Mouse (Mus musculus): ENCODE data around the gene Pygl. TPM values are rescaled to one million over a fixed set of nuclear protein-coding genes. Genes with fewer than 3 reads are reported as not detected.

The Pygl gene
- polyA plus RNA-seq (2016; fragmentation: Nextera tagmentation; extraction: Ambion mirVana) = 5.4 and 5.5 TPM in 2 replicates

DNA sequence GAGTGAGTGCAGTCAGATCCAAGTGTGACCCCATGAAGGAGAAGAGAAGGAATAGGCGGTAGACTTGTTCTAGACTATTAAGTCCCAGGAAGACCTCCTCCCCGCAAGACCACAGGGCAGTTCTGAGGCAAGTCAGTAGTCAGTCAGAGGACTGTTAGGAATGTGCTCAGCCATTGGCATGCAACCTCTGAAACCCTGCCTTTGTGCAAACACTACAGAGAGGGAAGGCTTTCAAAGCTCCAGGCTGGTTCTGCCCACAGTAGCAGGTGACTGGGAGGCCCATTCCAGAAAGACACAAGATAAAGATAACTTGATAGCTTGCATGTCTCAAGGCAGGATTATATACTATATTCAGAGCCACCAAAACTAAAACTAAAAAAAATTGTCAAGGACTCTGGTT lies at the start of gene Pygl:
Gene Pygl, minus strand, starts transcription at position 195 of the 400 bp plus-strand sequence.
- WGBS = 86% methylated on average over 2 of the region's 2 CpGs
- no peak within 1 kb of the TSS for H3K27ac ChIP-seq
- DNase-seq (ENCODE audit: low spot score) = no peak
- H3K4me1 ChIP-seq = peaks cover 22% of the 10 kb centered on the region
- H3K9me3 ChIP-seq (replicated peaks) = no peaks in the 10 kb centered on the region
- H3K27me3 ChIP-seq (ENCODE audit: low read depth, poor library complexity, severe bottlenecking) = peaks cover 20% of the 10 kb centered on the region
- H3K36me3 ChIP-seq = no peaks in the 10 kb centered on the region
- no peak within 1 kb of the TSS for H3K4me3 ChIP-seq

DNA sequence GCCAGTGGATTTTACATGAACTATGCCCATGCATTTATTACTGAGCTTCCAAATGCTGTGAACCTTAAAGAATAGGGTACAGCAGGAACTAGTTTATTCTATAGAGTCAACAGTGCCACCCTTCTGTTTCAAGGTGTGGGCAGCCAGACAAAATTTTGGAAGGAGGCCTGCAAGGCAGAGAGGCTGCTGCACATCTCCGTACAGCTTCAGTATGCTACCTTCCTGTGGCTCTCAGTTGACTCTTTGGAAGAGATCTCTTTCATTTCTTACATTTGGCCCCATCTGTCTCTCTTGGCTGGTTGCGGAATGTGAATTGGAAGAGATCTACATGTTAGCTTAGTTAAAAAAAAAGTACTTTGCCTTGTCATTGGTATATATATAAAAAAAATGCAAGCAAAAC lies 49.6 kb upstream of the Pygl start:
- H3K36me3 ChIP-seq = no peaks in the 10 kb centered on the region
- DNase-seq (ENCODE audit: low spot score) = no peak

DNA sequence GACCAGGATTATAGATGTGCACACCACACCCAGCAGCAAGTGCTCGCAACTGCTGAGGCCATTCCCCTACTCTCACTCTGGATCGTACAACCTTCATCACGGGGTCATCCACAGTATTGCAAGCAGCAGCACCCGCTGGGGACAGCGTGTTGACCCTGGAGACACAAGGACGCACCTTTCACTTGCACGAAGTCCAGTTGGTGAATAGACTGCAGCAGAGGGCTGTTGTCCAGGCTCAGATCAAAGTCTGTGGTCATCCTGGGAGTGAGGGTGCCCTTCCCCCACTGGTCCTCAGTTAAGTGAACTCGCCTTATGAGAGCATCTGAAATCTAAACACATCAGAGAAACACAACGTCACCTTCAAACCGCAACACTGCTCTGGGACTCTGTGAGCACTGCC lies 49.1 kb upstream of the Pygl start:
- Histone ChIP-seq H3K9me3 (replicated peaks) (no peaks in the 10 kb centered on the region), H3K27me3 (ENCODE audit: low read depth, poor library complexity, severe bottlenecking) (no peaks in the 10 kb centered on the region), H3K36me3 (no peaks in the 10 kb centered on the region), H3K27ac (no peak overlapping the region), H3K4me1 (peaks cover 11% of the 10 kb centered on the region), H3K4me3 (no peak overlapping the region)
- WGBS = 86% methylated on average over 10 of the region's 10 CpGs
- no peak for DNase-seq (ENCODE audit: low spot score)

More for the DNA sequence above, 49.6 kb upstream of the Pygl start:
- 97% methylated on average over 2 of the region's 2 CpGs for WGBS
- Histone ChIP-seq H3K27me3 (ENCODE audit: low read depth, poor library complexity, severe bottlenecking) (no peaks in the 10 kb centered on the region), H3K4me3 (no peak overlapping the region), H3K9me3 (replicated peaks) (no peaks in the 10 kb centered on the region), H3K4me1 (peaks cover 11% of the 10 kb centered on the region), H3K27ac (no peak overlapping the region)

DNA sequence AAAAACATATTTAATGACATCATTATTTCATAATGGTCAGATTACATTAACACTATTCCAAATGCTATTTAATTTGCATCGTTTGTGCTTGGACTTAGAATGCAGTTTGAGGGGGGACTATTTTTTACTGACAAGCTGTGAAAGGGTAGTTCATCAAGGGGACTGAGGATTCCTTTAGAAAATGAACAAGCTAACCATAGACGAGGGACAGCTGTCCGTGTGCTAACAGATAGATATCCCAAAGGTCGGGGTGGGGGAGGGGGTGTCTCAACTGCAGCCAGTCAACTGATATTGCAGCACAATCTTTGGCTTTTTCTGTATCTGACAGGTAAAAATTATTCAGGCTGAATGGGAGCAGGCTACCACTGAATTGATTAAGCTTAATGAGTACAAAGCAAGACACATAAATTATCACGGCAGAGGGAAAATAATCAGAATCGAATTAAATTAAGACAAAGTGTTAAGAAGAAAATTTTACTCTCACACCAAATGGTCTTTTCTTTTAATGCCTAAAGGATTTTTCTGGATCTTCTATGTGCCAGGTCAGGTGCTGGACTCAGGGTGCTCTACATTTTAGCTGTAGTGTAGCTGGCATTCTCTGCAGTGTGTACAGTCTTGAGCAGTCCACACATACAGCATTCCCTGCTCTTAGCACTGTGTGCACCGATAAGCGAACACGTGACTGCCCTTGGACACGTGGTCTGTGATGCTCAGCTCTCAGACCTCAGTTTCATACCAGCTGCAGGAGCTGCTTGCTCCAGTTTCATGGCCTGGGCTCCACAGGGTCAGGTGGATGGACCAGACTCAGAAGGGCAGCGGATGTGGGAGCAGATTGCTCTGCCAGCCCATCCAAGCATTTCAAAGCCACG lies 46.0 kb upstream of the Pygl start:
- 77% methylated on average over 12 of the region's 12 CpGs for WGBS
- H3K36me3 ChIP-seq = no peaks in the 10 kb centered on the region
- H3K27me3 ChIP-seq (ENCODE audit: low read depth, poor library complexity, severe bottlenecking) = no peaks in the 10 kb centered on the region
- no peak for DNase-seq (ENCODE audit: low spot score)
- no peak overlapping the region for H3K4me3 ChIP-seq
- H3K4me1 ChIP-seq = peaks cover 16% of the 10 kb centered on the region
- H3K27ac ChIP-seq = no peak overlapping the region
- H3K9me3 ChIP-seq (replicated peaks) = no peaks in the 10 kb centered on the region

DNA sequence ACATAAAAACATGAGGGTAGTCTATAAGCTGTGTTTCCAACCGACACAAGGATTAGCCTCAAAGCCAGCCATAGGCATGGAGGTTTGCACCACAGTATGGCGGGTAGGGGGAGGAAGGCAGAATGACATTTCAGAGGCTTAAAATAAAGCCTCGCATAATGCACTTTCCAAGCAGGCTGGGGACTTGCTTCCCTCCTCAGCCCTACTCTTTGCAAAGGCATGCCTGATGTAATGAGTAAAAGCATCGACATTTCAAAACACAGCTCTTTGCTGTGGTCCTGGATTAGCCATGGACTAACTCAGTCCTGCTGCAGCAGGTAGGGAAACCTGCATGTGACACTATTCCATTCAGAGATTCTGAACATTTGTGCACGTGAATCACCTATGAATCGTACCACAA lies 38.4 kb upstream of the Pygl start:
- no peaks in the 10 kb centered on the region for H3K36me3 ChIP-seq

DNA sequence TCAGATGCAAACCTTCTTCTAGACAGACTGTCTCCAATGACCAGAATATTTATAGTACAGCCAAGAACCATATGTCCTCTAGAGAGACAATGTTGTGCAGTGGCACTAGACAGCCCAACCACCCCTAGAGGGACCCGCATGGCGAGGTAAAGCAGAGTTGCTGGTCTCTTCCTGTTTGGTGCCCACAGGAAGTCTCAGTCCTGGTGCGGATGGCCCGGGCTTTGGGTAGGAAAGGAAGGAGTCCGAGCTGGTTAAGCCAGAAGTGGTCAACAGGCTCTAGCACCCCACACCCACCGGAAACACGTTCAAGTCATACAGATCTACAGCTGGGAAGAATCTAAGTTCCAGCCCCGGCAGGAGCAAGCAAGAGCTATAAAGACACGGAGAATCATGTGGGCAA lies 36.0 kb upstream of the Pygl start:
- Histone ChIP-seq H3K4me3 (no peak overlapping the region), H3K36me3 (no peaks in the 10 kb centered on the region), H3K27ac (0 out of 2 replicates have a peak overlapping the region, but pooled peaks have one; percentile 47), H3K4me1 (peaks cover 27% of the 10 kb centered on the region), H3K27me3 (ENCODE audit: low read depth, poor library complexity, severe bottlenecking) (no peaks in the 10 kb centered on the region), H3K9me3 (replicated peaks) (no peaks in the 10 kb centered on the region)
- no peak for DNase-seq (ENCODE audit: low spot score)
- WGBS = 86% methylated on average over 9 of the region's 9 CpGs

More for the DNA sequence above, 38.4 kb upstream of the Pygl start:
- Histone ChIP-seq H3K9me3 (replicated peaks) (no peaks in the 10 kb centered on the region), H3K4me1 (peaks cover 14% of the 10 kb centered on the region), H3K27me3 (ENCODE audit: low read depth, poor library complexity, severe bottlenecking) (no peaks in the 10 kb centered on the region), H3K4me3 (no peak overlapping the region), H3K27ac (no peak overlapping the region)
- WGBS = 86% methylated on average over 6 of the region's 6 CpGs
- DNase-seq (ENCODE audit: low spot score) = no peak

DNA sequence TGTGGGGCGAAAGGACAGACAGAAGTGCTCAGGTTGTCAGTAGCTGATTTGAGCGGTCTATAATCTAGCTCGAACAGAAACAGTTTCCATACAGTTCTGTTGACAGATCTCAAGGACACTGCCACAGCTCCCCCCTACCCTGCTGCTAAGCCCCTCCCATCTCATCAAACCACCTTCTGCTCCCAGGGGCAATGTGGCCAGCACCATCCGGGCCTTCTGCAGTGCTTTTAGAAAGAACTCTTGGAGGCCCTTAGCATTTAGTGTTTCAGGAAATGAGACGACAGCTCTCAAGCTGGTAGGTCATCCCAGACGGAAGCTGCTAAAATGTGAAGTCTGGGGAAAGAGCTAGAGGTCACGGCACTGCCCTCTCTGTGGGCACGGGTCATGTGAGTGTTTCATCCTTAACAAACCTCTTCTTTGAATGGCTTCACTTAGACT lies 35.2 kb upstream of the Pygl start:
- Histone ChIP-seq H3K36me3 (no peaks in the 10 kb centered on the region), H3K27ac (peak overlapping the region; percentile 54), H3K4me3 (no peak overlapping the region)

DNA sequence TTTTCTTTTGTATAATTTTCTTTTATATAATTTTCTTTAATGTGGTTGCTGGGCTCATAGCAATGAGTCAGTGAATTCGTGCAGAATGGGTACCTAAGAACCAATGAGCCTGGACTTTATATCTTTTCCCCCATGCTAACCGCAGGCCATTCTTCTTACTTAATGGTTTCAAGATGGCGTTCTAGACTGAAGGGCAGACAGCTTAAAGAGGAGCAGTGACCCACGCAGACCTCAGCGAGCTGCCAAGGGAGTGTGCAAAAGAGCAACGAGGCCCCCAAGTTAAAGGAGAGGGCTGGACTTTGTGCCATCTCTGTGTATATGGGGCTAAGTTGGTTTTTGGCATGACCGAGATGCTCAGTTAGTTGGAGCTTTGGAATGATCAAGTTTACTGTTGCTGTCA lies 32.4 kb upstream of the Pygl start:
- H3K27ac ChIP-seq = no peak overlapping the region
- H3K36me3 ChIP-seq = no peaks in the 10 kb centered on the region
- no peaks in the 10 kb centered on the region for H3K9me3 ChIP-seq (replicated peaks)
- H3K4me3 ChIP-seq = no peak overlapping the region
- no peak for DNase-seq (ENCODE audit: low spot score)
- H3K27me3 ChIP-seq (ENCODE audit: low read depth, poor library complexity, severe bottlenecking) = no peaks in the 10 kb centered on the region
- 47% methylated on average over 7 of the region's 7 CpGs for WGBS
- peaks cover 27% of the 10 kb centered on the region for H3K4me1 ChIP-seq

More for the DNA sequence above, 35.2 kb upstream of the Pygl start:
- DNase-seq (ENCODE audit: low spot score) = peak; percentile 39
- Histone ChIP-seq H3K4me1 (peaks cover 27% of the 10 kb centered on the region), H3K27me3 (ENCODE audit: low read depth, poor library complexity, severe bottlenecking) (no peaks in the 10 kb centered on the region), H3K9me3 (replicated peaks) (no peaks in the 10 kb centered on the region)
- WGBS = 36% methylated on average over 8 of the region's 8 CpGs

DNA sequence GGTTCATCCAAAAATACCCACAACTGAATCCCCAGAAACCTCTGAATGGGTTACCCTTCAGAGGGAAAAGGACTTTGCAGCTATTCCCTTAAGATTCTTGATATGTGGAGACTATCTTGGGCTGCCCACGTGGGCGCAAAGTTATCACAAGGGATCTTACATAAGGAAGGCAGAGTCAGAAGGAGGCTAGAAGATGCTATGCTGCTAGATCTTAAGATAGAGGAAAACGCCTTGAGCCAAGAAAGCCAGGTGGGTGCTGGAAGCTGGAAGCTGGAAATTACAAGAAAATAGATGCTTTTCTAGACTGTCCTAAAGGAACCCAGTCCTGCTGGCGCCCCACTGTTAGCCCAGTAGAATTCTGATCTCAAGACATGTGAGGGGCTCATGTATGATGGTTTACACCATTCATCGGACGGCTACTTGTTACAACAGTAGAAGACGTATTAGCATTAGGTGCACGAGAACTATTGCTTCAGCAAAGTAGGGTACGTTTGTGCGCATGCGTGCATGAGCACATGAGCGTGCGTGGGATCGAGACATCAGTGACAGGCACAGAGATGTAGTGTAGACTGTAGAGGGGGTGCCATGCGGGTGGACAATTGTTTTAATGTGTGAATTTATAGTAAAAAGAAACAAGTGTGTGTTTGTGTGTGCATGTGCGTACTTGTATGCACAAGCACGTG lies 31.1 kb upstream of the Pygl start:
- Histone ChIP-seq H3K4me1 (peaks cover 26% of the 10 kb centered on the region), H3K4me3 (no peak overlapping the region), H3K36me3 (no peaks in the 10 kb centered on the region), H3K27ac (no peak overlapping the region; the same call in 1 of the 2 replicates), H3K9me3 (replicated peaks) (no peaks in the 10 kb centered on the region), H3K27me3 (ENCODE audit: low read depth, poor library complexity, severe bottlenecking) (no peaks in the 10 kb centered on the region)
- 92% methylated on average over 17 of the region's 17 CpGs for WGBS
- no peak for DNase-seq (ENCODE audit: low spot score)

DNA sequence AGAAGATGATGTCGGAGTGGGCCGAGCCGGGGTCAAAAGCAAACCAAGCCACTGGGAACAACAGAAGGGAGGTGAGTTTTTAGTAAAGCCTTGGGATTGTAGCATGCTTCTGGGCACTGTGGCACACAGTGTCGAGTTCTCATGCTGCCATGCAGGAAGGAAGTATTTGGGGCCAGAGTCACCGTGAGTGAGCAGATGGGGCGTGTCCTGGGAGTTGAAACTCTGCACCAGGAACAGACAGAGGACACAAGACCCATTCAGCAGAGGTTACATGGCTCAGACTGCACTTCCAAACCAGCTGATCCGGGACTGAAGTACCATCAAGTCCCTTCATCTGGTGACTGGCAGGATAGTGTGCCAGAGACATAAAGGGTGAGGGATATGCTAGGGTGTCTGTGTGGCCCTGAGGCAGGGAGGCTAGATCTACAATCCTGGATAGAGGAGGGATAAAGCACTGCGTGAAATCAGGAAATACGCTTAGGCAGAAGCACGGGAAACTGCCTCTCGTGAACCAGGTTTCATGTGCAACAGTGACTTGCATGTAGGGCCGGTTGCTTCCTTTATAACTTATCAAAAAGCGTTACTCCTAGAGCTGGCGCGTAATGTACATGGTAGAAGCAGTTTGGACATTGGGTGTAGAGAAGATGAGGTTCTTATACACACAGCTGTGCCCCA lies 20.1 kb upstream of the Pygl start:
- 83% methylated on average over 15 of the region's 15 CpGs for WGBS
- H3K27me3 ChIP-seq (ENCODE audit: low read depth, poor library complexity, severe bottlenecking) = no peaks in the 10 kb centered on the region
- H3K36me3 ChIP-seq = no peaks in the 10 kb centered on the region
- no peak overlapping the region for H3K27ac ChIP-seq
- peaks cover 17% of the 10 kb centered on the region for H3K4me1 ChIP-seq
- no peak overlapping the region for H3K4me3 ChIP-seq
- no peak for DNase-seq (ENCODE audit: low spot score)
- no peaks in the 10 kb centered on the region for H3K9me3 ChIP-seq (replicated peaks)

DNA sequence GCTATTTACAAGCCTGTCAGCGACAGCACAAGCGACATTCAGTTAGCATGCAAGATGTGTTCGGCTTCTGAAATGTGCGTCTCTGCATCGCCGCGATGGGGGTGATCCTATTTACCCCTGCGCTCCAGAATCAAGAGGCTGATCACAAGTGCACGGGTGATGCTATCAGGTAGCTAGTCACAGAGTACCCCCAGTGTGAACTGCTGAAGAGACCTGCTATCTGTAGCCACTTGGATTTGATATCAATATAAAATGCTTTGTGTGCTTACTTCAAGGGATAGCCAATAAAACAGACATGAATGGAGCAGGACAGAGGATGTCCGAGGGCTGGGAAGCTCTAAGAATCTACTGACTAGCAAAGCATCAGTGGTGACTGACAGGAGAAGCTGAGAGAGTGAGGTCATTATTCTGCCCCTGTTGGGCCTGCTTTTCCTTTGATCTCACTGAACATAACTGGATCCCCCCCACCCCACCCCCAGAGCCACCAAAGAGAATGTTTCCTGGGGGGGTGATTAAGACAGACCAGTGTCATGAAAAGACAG lies 18.4 kb upstream of the Pygl start:
- DNase-seq (ENCODE audit: low spot score) = no peak
- WGBS = 90% methylated on average over 10 of the region's 10 CpGs
- Histone ChIP-seq H3K27ac (no peak overlapping the region), H3K4me3 (no peak overlapping the region), H3K36me3 (no peaks in the 10 kb centered on the region), H3K27me3 (ENCODE audit: low read depth, poor library complexity, severe bottlenecking) (no peaks in the 10 kb centered on the region), H3K9me3 (replicated peaks) (no peaks in the 10 kb centered on the region), H3K4me1 (peaks cover 17% of the 10 kb centered on the region)

DNA sequence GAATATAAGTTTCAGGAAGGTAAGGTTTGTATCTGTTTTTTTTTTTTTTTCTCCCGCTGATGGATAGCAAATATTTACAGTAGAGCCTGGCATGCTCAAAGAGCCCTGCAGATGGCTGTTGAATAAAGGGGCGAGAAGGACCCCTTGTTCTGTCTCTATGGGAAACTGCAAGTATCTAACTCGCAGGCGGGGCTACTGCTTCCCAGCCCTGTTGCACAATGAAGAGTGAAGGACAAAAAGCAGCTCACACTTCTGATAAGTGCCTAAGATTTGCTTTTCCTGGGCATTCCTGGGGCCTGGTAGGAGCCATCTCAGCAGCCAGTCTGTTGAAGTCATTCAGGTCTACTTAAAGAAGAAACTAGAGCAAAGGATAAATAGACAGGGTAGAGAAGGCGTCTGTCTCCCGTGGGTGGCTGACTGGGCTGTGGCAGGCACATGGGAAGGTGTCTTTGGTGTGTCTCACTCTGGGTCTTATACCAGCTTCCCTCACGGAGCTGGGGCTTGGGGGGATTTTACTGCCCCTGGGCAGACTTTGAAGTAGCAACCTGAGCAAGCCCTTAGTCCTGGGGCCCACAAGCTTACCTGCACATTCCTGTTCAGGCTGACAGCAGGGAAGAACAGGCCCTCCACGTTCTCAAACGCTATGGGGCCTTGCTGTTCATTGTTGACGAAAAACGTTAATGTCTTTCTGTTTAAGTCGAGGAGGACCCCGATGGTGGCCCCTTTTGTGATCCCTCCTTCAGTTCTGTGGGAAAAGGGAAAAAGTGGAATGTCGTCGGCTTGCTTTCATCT lies 16.6 kb upstream of the Pygl start:
- Histone ChIP-seq H3K9me3 (replicated peaks) (no peaks in the 10 kb centered on the region), H3K4me1 (peaks cover 17% of the 10 kb centered on the region), H3K36me3 (no peaks in the 10 kb centered on the region), H3K4me3 (no peak overlapping the region), H3K27ac (no peak overlapping the region), H3K27me3 (ENCODE audit: low read depth, poor library complexity, severe bottlenecking) (no peaks in the 10 kb centered on the region)
- no peak for DNase-seq (ENCODE audit: low spot score)
- WGBS = 70% methylated on average over 15 of the region's 15 CpGs
